Comparison of ENCODE assay signal across 11 mouse cellular contexts in the genomic region with DNA sequence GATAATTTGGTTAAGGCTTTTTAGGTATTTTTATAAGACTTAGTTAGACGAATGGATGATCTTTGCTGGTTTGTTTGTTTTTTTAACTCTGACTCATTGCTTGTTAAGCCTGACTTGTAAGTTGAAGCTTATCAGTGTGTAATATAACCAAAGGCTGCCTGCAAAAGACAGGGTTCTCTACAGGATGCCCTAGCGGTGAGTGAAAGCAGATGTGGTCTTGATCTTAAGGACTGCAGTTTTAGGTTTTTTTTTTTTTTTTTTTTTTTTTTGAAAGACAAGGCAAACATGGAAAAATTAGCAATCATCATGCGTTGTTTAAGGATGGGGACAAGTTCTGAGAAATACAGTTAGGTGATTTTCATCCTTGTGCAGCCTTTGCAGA. TPM values are rescaled to one million over a fixed set of nuclear protein-coding genes. Genes with fewer than 3 reads are reported as not detected.
DNase-seq lines count a peak whose midpoint lies in the region; ATAC-seq lines count a peak whose summit lies in the region.
"Had no signal": no experiment of that assay in that cellular context is flagged by ENCODE, and none has a peak within 500 bp of the region (broad histone marks: within the 10 kb centered on the region; RNA-seq: fewer than 3 reads in every experiment).

No protein-coding gene starts in this region.

- WGBS in heart, embryonic 14.5 days = 43% methylated on average over 3 of the region's 3 CpGs
- 45% methylated on average over 3 of the region's 3 CpGs for WGBS in limb, embryonic 13.5 days

- H3K9ac ChIP-seq in heart, embryonic 14.5 days (ENCODE audit: low read length) = peak overlapping the region; percentile 93; the same call in 1 of the 2 replicates
- H3K9ac ChIP-seq in limb, embryonic 13.5 days = no peak overlapping the region

- H3K9me3 ChIP-seq in heart, embryonic 14.5 days (ENCODE audit: control insufficient read depth, low read length) = no peaks in the 10 kb centered on the region
- no peaks in the 10 kb centered on the region for H3K9me3 ChIP-seq in limb, embryonic 13.5 days

- H3K4me1 ChIP-seq in heart, embryonic 14.5 days (ENCODE audit: control insufficient read depth in 2 of 2, insufficient read depth in 2 of 2, low read length in 2 of 2) = peaks cover 5 to 43% of the 10 kb centered on the region in 2 experiments
- peaks cover 22% of the 10 kb centered on the region for H3K4me1 ChIP-seq in limb, embryonic 13.5 days

- no peak for ATAC-seq in heart, embryonic 14.5 days (ENCODE audit: insufficient number of reproducible peaks, insufficient read depth, low FRiP score, low read depth)
- ATAC-seq in limb, embryonic 13.5 days (ENCODE audit: low FRiP score, low read depth) = no peak
- ATAC-seq: Patski had no signal

- DNase-seq in heart, adult 18-20 months = no peak
- peak; percentile 43 for DNase-seq in thymus, postnatal 14 days
- DNase-seq in thymus, postnatal 4 days = no peak
- no peak for DNase-seq in retina, embryonic 14.5 days (ENCODE audit: low spot score)
- DNase-seq in left cerebral cortex, postnatal 10 days (ENCODE audit: extremely low spot score in 1 of 2, low spot score in 2 of 2) = no peak
- DNase-seq in cerebellum, postnatal 4 days (ENCODE audit: low spot score in 2 of 2) = no peak
- DNase-seq: cerebellum, postnatal 25 days; kidney, adult 9 months had no signal

- intact Hi-C loops in left cerebral cortex, postnatal 10 days (cut with DNase I) = no loop called here

- no peak overlapping the region for H3K27ac ChIP-seq in heart, embryonic 14.5 days (replicated peaks in 1 of 2; ENCODE audit: control insufficient read depth in 1 of 2, insufficient read depth in 1 of 2, low read depth in 2 of 2, low read length in 2 of 2)
- no peak overlapping the region for H3K27ac ChIP-seq in limb, embryonic 13.5 days

- H3K27me3 ChIP-seq in heart, embryonic 14.5 days (ENCODE audit: control insufficient read depth, insufficient read depth, low read length) = no peaks in the 10 kb centered on the region
- no peaks in the 10 kb centered on the region for H3K27me3 ChIP-seq in limb, embryonic 13.5 days
- H3K27me3 ChIP-seq: Patski had no signal

- no peaks in the 10 kb centered on the region for H3K36me3 ChIP-seq in heart, embryonic 14.5 days (ENCODE audit: control insufficient read depth, insufficient read depth, low read length)
- no peaks in the 10 kb centered on the region for H3K36me3 ChIP-seq in limb, embryonic 13.5 days

- H3K4me3 ChIP-seq in heart, embryonic 14.5 days (ENCODE audit: control insufficient read depth in 1 of 2, insufficient read depth in 1 of 2, low read depth in 1 of 2, low read length in 2 of 2) = peak overlapping the region in 1 of 2 experiments; percentile 96; a peak in 1 of 4 replicates
- H3K4me3 ChIP-seq in limb, embryonic 13.5 days = no peak overlapping the region

- H3K4me2 ChIP-seq in heart, embryonic 14.5 days (ENCODE audit: low read length) = peak overlapping the region; percentile 79
- peak overlapping the region; percentile 76 for H3K4me2 ChIP-seq in limb, embryonic 13.5 days (replicated peaks)

RNA-seq across cellular contexts. Expression of a gene that starts 1.9 kb away (rescaled TPM):
- 41.2 and 42.0 TPM in 2 replicates for polyA plus RNA-seq in heart, embryonic 14.5 days (2014; fragmentation: Nextera tagmentation; extraction: Ambion mirVana)
- total RNA-seq in heart, adult 18-20 months (2021) = 10 to 100 TPM; 22.5 to 22.6 TPM
- polyA plus RNA-seq in limb, embryonic 13.5 days (2015; fragmentation: Nextera tagmentation; extraction: Ambion mirVana) = 53.0 and 53.1 TPM in 2 replicates
- total RNA-seq in left cerebral cortex, postnatal 10 days (2021) = 10 to 100 TPM; 64.1 to 67.2 TPM

RNA-seq across cellular contexts. Expression of a gene that starts 2.0 kb away (rescaled TPM):
- 27.0 and 27.1 TPM in 2 replicates for polyA plus RNA-seq in heart, embryonic 14.5 days (2014; fragmentation: Nextera tagmentation; extraction: Ambion mirVana)
- 10 to 100 TPM; 23.1 to 26.1 TPM for total RNA-seq in heart, adult 18-20 months (2021)
- 33.5 and 36.4 TPM in 2 replicates for polyA plus RNA-seq in limb, embryonic 13.5 days (2015; fragmentation: Nextera tagmentation; extraction: Ambion mirVana)
- total RNA-seq in left cerebral cortex, postnatal 10 days (2021) = 10 to 100 TPM; 27.5 to 28.1 TPM

RNA-seq across cellular contexts. Expression of a gene that starts 21.0 kb away (rescaled TPM):
- polyA plus RNA-seq in heart, embryonic 14.5 days (2014; fragmentation: Nextera tagmentation; extraction: Ambion mirVana) = 8.0 and 8.8 TPM in 2 replicates
- 1 to 10 TPM; 2.7 to 5.3 TPM for total RNA-seq in heart, adult 18-20 months (2021)
- 13.8 TPM in 2 replicates for polyA plus RNA-seq in limb, embryonic 13.5 days (2015; fragmentation: Nextera tagmentation; extraction: Ambion mirVana)
- 1 to 10 TPM; 4.7 to 5.8 TPM for total RNA-seq in left cerebral cortex, postnatal 10 days (2021)

RNA-seq across cellular contexts. Expression of a gene that starts 33.2 kb away (rescaled TPM):
- 26.8 and 30.6 TPM in 2 replicates for polyA plus RNA-seq in heart, embryonic 14.5 days (2014; fragmentation: Nextera tagmentation; extraction: Ambion mirVana)
- total RNA-seq in heart, adult 18-20 months (2021) = 10 to 100 TPM; 13.4 to 15.3 TPM
- polyA plus RNA-seq in limb, embryonic 13.5 days (2015; fragmentation: Nextera tagmentation; extraction: Ambion mirVana) = 77.7 and 83.3 TPM in 2 replicates
- total RNA-seq in left cerebral cortex, postnatal 10 days (2021) = 10 to 100 TPM; 19.7 to 26.6 TPM

RNA-seq across cellular contexts. Expression of a gene that starts 59.5 kb away (rescaled TPM):
- 0.09 and 0.23 TPM in 2 replicates for polyA plus RNA-seq in heart, embryonic 14.5 days (2014; fragmentation: Nextera tagmentation; extraction: Ambion mirVana)
- total RNA-seq in heart, adult 18-20 months (2021) = 1 to 10 TPM; 1.2 to 1.3 TPM
- polyA plus RNA-seq in limb, embryonic 13.5 days (2015; fragmentation: Nextera tagmentation; extraction: Ambion mirVana) = 0.87 and 1.2 TPM in 2 replicates
- total RNA-seq in left cerebral cortex, postnatal 10 days (2021) = 1 to 10 TPM; 7.1 to 7.9 TPM
